Mouse (Mus musculus) T-helper 17 cell (primary cell): ENCODE data around the gene Aldh8a1.

Experiments
- in situ Hi-C, 2 experiments: fragments of 300-600 bp; cut with MboI, MseI; formaldehyde crosslinking; loops; 1 replicate in 1 of 2; 2 replicates in 1 of 2; pipeline ENCODE4 v1.15.1; 2025; ENCODE audit warnings: high pct_unique_total_duplicates in 2 of 2

Gene Aldh8a1

GRCm38 (mm10) chr10:21376682-21377473 lies at the start of gene Aldh8a1:
Gene Aldh8a1 (plus strand): TSS chr10:21377291.
- in situ Hi-C loops: no loop called here

DNA sequence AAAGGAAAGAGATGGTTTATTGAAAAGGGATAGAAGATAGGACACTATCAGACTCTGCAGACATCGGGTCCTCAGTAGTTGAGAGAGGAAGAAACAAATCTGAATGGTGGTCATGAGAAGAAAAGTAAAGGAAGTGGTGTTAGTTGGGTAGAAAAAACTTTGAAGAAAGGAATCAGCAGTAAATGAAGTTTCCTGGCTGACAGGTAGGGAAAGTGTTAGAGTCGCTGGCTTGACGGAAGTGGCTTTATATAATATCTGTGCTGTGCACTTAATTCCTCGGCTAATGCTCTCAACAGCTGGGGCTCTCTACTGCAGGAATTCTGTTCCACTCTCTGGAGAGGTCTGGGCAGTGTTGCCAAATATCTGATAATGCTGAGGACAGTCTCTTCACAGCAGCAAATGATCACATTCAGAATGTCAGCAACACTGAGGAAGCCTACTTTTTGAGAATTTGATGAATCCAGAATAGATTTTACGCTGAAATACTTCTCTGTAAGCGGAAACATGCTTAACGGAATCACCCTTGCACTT lies 49.4 kb upstream of the Aldh8a1 start:
- in situ Hi-C loops: loop anchor here in 1 of 2 experiments (10.0 kb wide), 1 partner anchor 333 kb away; no protein-coding TSS in a partner anchor

DNA sequence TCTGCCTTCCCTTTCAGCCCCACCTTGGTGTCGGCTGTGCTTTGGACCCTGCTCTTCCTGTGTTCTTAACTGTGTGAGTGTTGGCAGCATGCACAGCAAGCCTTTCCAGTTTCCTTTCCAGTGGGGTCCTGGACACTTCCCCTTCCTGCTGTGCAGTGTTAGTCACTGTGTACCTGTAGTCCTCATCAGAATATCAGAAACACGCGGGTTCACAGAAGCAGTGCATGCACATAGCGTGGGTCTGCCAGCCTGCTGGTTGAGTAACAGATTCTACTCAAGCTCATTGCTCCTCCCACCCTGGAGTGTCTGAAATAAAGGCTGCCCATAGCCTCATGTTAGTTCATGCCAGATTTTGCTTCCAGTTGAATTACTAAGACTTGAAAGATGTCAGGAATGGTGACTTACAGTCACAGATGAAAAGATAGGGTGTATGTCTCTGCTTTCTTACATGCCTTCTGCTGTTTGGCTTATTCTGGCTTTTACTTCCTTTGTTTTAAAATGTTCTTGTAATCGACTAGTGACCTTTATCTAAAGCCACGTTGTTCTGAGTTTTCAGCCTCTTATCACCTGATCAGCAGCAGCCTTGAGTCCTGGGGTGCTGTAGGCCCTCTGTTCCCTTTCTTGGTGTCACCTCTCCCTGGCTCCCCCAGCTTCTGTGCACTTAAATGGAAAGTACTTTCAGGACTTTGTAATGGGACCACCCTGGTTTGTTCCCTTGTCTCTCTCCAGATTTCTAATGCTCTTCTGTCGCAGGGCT lies 42.6 kb upstream of the Aldh8a1 start:
- in situ Hi-C loops: no loop called here

- in situ Hi-C loops: no loop called here
Observed at GRCm38 (mm10) chr10:21335534-21335933, 41.6 kb upstream of the Aldh8a1 start.

DNA sequence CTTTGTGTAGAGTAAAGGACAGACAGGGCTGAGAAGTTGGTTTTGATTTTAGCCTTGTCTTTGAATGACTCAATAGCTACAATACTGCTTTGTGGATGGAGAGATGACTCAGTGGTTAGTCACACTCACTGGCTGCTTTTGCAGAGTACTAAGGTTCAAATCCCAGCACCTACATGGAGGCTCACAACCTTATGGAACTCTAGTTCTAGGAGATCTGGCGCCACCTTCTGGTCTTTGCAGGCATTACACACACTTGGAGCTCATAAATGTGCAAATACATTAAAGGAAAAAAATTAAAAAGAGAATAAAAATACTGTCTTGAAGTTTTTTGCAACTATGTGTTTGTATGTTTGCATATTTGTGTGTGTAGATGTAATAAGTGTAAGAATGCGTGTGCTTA lies 39.9 kb upstream of the Aldh8a1 start:
- in situ Hi-C loops: no loop called here

- in situ Hi-C loops: no loop called here
Observed at GRCm38 (mm10) chr10:21341706-21342105, 35.4 kb upstream of the Aldh8a1 start.

DNA sequence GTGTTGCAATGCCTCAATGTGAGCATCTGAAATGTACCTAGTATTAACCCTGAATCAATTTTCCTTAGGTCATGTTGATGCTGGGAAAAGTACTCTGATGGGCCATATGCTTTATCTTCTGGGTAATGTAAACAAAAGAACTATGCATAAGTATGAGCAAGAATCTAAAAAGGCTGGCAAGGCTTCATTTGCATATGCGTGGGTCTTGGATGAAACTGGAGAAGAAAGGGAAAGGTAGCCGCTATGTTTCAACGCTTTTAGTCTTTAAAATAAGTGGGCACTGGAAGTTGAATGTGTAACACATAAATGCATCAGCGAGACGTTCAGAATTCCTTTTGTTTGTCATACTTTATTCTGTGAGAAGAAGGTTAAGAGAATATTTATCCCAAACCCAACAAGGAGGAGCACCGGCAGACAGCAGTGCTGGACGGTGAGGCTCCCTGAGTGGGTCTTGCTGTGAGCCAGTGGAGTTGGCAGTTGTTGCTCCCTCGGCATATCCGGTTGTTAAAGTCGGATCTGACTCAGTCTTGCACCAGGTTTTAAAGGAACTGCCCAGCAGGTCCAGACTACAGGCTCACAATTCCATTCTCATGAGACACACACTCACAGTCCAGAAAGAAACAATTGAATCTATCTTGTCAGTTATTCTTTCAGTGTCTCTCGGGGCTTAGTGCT lies 34.6 kb upstream of the Aldh8a1 start:
- in situ Hi-C loops: no loop called here

DNA sequence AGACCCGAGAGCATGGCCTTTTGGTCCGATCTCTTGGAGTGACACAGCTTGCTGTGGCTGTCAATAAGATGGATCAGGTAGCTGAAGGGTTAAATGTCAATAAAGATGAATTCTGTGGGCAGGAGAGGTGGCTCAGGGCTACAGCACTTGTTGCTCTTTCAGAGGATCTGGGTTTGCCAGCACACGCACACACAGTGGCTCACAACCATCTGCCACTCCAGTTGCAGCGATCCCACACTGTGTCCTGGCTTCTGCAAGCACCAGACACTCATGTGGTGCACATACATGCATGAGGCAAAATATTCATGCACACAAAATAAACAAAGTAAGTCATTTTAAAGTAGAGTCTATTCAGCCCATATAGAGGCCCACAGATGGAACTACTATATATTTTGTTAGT lies 29.8 kb upstream of the Aldh8a1 start:
- in situ Hi-C loops: no loop called here

DNA sequence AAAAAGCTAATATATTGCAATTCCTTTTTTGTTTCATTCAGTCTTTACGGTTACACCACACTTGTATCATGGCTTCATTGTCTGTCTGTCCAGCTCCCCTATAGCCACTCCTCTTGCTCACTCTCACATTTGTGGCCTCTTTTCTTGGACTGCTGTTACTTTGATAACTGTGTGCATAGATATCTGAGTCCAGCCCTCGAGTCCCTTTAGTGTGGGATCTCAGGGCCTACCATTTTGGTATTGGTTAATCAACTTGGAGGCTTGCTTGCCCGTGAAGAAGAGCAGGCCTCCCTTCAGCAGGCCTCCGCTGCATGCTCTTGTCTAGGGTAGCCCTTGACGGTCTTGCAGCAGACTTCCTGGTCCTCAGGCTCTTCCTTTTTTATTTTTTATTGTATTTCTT lies 27.6 kb upstream of the Aldh8a1 start:
- in situ Hi-C loops: no loop called here

- in situ Hi-C loops: no loop called here
Observed at GRCm38 (mm10) chr10:21349946-21350345, 27.1 kb upstream of the Aldh8a1 start.

DNA sequence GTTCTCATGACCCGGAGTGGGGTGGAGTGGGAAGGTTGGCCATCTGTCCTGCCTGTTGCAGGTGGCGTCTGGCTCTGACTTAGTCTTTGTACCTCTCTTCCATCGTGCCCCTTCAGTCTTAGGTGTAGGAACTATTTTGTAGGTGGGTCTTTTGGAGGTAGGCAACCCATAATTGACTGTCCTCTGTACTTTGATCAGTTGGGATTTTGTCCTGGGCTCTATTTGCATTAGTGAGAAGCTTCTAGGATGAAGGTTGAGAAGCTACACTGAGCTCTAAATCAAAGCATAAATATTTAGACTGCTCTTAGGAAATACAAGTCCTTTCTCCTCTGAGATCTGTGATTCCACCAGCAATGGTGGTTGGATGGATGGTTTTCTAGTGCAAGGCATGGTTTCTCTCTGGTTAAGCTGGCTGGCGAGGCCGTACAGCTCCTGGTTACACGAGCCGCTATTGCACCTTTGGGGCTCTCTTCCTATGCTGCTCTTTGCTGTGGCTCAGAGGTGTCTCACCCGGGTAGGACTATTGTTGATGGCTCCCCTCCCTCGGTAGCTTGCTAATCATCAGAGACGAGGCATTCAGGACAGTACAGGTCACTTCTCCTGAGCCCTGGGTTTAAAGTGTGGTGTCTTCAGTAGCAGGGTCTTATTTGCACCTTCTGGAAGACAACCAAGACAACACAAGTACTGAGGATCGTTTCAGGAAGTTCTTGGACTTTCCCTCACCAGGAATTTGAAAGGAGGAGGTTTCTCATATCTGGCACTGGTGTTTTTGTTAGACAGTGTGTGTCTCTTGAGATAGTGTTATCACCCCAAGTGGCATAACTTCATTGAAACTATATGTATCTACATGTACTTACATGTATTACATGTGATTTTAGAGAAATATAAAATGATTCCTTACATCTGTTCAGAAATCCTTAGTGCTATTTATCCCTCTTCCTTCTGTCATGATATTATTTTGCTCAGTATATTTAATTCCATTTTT lies 26.3 kb upstream of the Aldh8a1 start:
- in situ Hi-C loops: no loop called here

DNA sequence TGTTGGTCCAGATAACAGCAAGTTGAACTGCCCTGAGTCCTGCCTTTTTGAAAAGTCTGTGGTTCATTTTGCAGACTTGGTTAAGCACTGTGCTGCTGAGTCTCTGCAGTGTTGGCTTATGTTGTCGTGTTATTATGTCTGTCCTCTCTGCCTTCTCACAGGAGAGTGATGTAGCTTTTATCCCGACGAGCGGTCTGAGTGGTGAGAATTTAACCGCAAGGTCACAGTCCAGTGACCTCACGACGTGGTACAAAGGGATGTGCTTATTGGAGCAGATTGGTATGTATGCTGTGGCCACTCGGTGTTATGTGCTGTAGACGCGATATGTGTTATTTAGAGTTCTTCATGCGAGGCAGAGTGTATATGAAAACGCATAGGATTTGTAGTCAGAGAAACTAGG lies 25.3 kb upstream of the Aldh8a1 start:
- in situ Hi-C loops: no loop called here

DNA sequence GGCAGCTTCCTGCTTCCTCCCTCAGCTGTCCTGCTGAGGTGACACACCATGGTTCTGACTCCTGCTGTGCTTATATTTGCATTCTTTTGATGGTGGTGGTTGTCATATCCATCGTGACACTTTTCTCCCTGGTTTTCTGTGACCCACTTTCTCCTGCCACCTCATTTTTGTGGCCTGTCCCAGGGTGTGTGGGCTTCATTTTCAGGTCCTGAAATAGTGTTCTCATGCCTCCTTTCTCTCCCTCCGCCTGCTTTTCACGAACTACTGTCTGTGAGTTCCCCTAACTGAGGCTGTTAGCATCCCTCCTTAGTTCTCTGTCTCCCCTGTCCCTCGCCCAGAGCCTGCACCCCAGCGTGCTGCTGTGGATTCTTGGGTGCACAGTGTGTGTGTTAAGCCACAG lies 23.2 kb upstream of the Aldh8a1 start:
- in situ Hi-C loops: no loop called here

DNA sequence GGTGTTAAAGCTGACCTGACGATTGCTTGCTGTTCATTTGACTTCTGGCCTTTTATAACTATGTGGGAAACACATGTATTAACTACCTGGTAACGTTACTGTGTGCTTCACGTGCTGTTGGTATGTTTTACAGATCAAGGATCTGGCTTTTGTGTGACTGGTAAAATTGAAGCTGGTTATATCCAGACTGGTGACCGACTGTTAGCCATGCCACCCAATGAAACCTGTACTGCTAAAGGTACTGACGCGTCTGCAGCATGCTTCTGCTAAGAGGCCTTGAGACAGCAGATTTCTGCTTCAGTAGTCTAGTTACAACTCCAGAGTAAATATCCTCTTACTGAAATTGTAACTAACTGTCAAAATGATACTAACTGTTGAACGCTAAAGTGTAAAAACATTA lies 22.6 kb upstream of the Aldh8a1 start:
- in situ Hi-C loops: no loop called here

GRCm38 (mm10) chr10:21357986-21358385 lies 19.1 kb upstream of the Aldh8a1 start:
- in situ Hi-C loops: no loop called here

DNA sequence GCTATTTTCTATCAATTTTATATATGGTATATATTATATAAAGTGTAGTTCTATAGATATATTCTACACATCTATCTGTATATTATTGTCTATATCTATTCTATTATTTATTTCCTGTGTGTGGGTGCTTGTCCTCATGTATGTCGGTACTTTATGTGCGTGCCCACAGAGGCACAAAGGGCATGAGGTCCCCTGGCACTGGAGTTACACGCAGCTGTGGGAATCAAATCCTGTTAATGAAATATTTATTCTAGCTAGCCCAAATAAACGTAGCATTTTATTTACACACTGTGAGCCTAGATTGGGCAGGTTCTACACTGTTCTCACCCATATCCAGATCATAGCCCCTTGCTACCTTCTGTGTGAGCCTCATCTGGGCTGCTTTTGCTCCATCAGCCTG lies 18.0 kb upstream of the Aldh8a1 start:
- in situ Hi-C loops: no loop called here

DNA sequence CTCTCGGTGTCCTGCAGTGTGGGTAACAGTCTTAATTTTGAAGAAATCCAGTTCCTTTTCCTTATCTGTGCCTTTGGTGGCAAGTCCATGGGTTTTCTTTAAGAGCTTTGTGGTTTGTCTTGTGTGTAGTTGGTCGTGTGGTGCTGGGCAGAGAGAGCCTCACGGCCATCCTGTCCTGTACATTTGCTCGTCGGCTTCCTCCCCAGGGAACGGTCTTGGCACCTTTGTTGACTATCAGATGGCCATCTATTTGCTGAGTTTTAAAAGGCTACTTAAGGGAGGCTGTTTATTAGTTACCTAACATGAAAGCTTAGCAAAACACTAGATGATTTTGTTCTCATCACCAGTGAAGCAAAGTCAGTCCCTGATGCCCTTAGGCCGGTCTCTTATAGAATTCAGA lies 15.2 kb upstream of the Aldh8a1 start:
- in situ Hi-C loops: no loop called here

DNA sequence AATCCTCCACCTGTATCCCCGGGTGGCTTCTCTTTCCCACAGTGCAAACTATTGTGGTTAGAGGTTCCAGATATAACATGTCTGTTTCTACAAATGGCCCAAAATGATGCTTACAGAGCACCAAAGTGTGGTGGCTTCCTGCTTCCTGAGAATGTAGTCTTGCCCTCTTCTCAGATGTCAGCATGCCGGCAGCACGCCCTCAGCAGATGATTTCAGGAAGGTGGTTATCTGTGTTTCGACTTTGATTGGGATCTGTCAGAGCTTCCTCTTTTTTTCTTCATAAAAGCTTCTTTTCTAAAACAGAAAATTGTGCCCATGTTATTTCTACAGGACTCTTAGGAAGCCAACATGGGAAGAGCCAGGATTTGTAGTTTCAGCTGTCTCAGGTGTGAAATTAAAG lies 13.8 kb upstream of the Aldh8a1 start:
- in situ Hi-C loops: no loop called here

DNA sequence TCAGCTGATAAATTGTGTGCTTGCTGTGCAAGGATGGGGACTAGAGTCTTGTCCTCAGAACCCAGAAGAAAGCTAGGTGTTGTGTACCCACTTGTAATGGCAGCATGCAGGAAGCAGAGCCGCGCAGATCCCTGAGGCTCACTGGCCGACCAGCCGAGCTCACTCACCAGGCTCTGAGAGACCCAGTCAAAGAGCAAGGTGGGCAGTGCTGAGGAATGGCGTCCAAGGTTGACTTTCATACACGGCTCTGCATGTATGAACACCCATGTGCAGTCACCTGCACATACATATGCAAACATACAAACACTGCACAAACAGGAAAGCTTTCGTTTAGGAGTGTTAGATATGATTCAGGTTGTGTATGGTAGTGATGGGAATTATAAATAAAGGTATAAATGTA lies 12.1 kb upstream of the Aldh8a1 start:
- in situ Hi-C loops: no loop called here

- in situ Hi-C loops: no loop called here
Observed at GRCm38 (mm10) chr10:21365897-21366296, 11.2 kb upstream of the Aldh8a1 start.

DNA sequence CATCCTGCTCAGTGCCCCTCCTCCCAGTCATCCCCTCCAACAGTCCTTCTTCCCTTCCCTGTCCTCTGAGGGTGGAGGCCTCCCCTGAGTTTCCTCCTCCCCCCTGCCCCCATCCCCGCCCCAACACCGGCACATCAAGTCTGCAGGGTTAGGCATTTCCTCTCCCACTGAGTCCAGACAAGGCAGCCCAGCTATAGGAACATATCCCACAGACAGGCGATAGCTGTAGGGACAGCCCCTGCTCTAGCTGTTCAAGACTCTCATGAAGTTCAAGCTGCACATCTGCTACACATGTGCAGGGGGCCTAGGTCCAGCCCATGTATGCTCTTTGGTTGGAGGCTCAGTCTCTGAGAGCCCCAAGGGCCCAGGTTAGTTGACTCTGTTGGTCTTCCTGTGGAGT lies 10.6 kb upstream of the Aldh8a1 start:
- in situ Hi-C loops: no loop called here
